Mouse (Mus musculus) layer of hippocampus, adult 9-11 months (tissue): ENCODE results near the gene Olfr1020.

ENCODE experiments used
- DNase-seq: peaks from one replicate; pipeline ENCODE4 v3.0.0; 2022

The Olfr1020 gene

DNA sequence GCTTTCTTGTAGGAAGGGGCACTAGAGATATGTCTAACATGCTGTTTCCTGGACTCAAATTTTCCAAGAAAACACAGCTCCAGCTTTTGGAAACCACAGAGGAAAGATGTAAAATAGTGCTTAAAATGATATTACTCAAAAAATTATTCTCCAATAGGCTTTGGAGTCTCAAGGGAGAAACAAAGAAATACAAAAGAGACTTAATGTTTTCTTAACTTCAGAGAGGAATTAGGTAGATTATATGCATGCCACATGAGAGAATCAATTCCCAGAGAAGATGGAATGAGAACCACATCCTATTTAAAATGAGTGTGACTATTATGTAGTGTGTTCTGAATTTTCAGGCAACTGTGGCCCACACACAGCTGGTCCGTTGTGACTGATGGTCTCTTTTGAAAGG, at the start of gene Olfr1020:
TSS of gene Olfr1020 (plus strand) at position 301 of the 400 bp plus-strand sequence.
- no peak for DNase-seq

GRCm38 (mm10) chr2:85802444-85802843, 44.4 kb upstream of the Olfr1020 start, which contains the start of gene Olfr1016:
TSS of gene Olfr1016 (minus strand) at chr2:85802544.
- no peak for DNase-seq

- no peak for DNase-seq
Measured at GRCm38 (mm10) chr2:85804501-85804900, 42.3 kb upstream of the Olfr1020 start.

DNA sequence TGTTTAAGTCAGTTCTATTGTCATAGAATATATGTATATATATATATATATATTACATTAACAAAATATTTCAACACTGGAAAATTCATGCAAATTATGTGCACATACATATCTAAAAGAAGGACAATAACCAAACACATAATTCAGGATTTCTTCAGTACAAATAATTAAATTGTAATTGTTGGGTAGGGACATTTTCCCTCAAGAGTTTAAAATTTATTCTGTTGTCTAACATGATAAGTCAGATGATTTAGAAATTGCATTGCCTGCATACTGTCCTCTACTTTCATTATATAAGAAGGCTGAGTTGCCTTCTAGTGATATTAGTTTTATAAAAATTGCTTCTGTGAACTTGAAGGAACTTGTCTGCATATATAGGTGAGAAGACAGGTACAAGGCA, 28.7 kb upstream of the Olfr1020 start, which contains the start of gene Olfr1018:
TSS of gene Olfr1018 (plus strand) at position 301 of the 400 bp plus-strand sequence.
- no peak for DNase-seq

DNA sequence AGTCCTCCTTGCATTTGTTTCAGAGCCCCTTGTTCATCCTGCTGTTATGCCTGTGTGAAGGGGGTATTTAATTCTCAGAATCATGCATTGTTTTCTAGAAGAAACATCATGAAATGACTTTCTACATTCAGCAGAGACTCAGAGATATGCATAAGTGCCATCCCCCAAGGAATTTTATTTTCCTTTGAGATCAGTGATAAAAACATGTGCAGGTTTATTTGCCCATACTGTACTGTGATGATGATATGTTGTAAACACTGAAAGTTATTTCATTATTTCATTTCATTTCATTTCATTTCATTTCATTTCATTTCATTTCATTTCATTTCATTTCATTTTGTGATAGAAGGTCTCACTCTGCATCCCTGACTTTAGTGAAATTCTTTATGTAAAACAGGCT, 1.4 kb upstream of the Olfr1020 start, which contains the start of gene Olfr1019:
TSS of gene Olfr1019 (minus strand) at position 101 of the 400 bp plus-strand sequence.
- DNase-seq: no peak

GRCm38 (mm10) chr2:85868294-85868693, 21.5 kb downstream of the Olfr1020 start, which contains the start of gene Olfr1022:
TSS of gene Olfr1022 (plus strand) at chr2:85868594.
- no peak for DNase-seq

GRCm38 (mm10) chr2:85885340-85885739, 38.5 kb downstream of the Olfr1020 start, which contains the start of gene Olfr1023:
TSS of gene Olfr1023 (plus strand) at chr2:85885640.
- no peak for DNase-seq
